22 mouse cellular contexts compared by ENCODE assay signal in genomic region chr5:52375847-52376246, GRCm38 (mm10). TPM values are rescaled to one million over a fixed set of nuclear protein-coding genes. Genes with fewer than 3 reads are reported as not detected.
"Had no signal": no experiment of that assay in that cellular context is flagged by ENCODE, and none has a peak within 500 bp of the region (broad histone marks: within the 10 kb centered on the region; RNA-seq: fewer than 3 reads in every experiment).

No protein-coding gene starts in this region.

- H3K4me1 ChIP-seq: liver, embryonic 13.5 days; midbrain, embryonic 12.5 days; midbrain, embryonic 15.5 days; neural tube, embryonic 13.5 days; stomach, embryonic 15.5 days had no signal

- DNase-seq: kidney, postnatal 10 days; kidney, postnatal 36 days; layer of hippocampus, postnatal 36 days; liver, embryonic 13.5 days; lung, adult 2 months; lung, postnatal 14 days; lung, postnatal 4 days; retina, postnatal 1 day; right cerebral cortex, postnatal 25 days; spleen, adult 18-20 months; thymus, postnatal 25 days had no signal

- H3K9ac ChIP-seq: liver, embryonic 13.5 days; midbrain, embryonic 12.5 days; midbrain, embryonic 15.5 days; neural tube, embryonic 13.5 days; stomach, embryonic 15.5 days had no signal

- ATAC-seq: midbrain, embryonic 15.5 days had no signal

- H3K27ac ChIP-seq: left cerebral cortex, adult 2 months; liver, embryonic 13.5 days; midbrain, embryonic 12.5 days; midbrain, embryonic 15.5 days; neural tube, embryonic 13.5 days; stomach, embryonic 15.5 days had no signal

- H3K9me3 ChIP-seq: liver, embryonic 13.5 days; midbrain, embryonic 12.5 days; midbrain, embryonic 15.5 days; neural tube, embryonic 13.5 days; stomach, embryonic 15.5 days had no signal

- H3K27me3 ChIP-seq: liver, embryonic 13.5 days; midbrain, embryonic 12.5 days; midbrain, embryonic 15.5 days; neural tube, embryonic 13.5 days; stomach, embryonic 15.5 days had no signal

- H3K4me2 ChIP-seq: liver, embryonic 13.5 days; midbrain, embryonic 12.5 days; midbrain, embryonic 15.5 days; neural tube, embryonic 13.5 days; stomach, embryonic 15.5 days had no signal

- H3K36me3 ChIP-seq: liver, embryonic 13.5 days; midbrain, embryonic 12.5 days; midbrain, embryonic 15.5 days; neural tube, embryonic 13.5 days; stomach, embryonic 15.5 days had no signal

- H3K4me3 ChIP-seq: left cerebral cortex, adult 2 months; liver, embryonic 13.5 days; midbrain, embryonic 12.5 days; midbrain, embryonic 15.5 days; myocyte; neural tube, embryonic 13.5 days; stomach, embryonic 15.5 days had no signal

RNA-seq across cellular contexts. Expression of gene Sod3, which starts 12.3 kb away (rescaled TPM):
- total RNA-seq: megakaryocyte progenitor cell, adult 5-6 weeks; megakaryocyte-erythroid progenitor cell, adult 5-6 weeks; monocyte, adult 5-6 weeks; neutrophil, adult 5-6 weeks had no signal
- polyA plus RNA-seq: limb, embryonic 11.5 days had no signal
